Mouse (Mus musculus): Measurements from ENCODE around the gene Cx3cr1. TPM values are rescaled to one million over a fixed set of nuclear protein-coding genes. Genes with fewer than 3 reads are reported as not detected.
A peak's percentile ranks its signal among the peaks of the same experiment; 100 is the strongest.

Cx3cr1 gene
- polyA plus RNA-seq, 1 experiment from 2014 or later, result 4.5 TPM

DNA sequence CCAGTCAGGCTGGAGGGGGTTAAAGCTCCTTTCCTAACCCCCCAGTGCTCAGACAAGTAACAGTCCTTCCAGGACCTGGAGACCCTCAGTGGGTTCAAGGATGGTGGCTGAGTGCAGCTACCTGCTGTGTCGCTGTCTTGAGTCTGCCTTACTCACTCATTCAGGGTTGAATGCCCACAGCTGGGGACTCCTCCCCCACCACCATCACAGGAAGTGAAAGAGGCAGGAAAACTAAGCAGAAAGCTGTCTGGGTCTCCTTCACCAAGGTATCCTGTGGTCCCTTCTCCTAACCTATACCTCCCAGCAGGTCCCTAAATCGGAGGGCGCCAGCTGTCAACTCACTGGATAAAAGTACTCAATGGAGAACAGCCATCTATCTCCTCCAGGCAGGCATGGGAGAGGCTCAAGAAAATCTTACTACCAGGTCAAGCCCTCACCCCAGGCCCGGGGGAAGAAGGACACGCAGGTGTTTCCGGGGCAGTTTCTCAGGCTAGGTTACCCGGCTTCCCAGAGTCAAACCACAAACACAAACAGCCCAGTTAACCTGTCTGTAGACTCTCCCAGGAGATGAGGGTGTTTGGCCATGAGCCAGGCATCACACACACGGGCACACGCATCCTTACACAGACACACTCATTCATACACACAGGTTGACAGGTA lies 91.4 kb downstream of the Cx3cr1 start:
- Histone ChIP-seq H3K36me3 (ENCODE audit: insufficient read depth, low read length) (peaks cover 12% of the 10 kb centered on the region), H3K27me3 (ENCODE audit: insufficient read depth, low read length) (no peaks in the 10 kb centered on the region), H3K4me2 (ENCODE audit: low read length) (peak overlapping the region; percentile 37), H3K9me3 (replicated peaks; ENCODE audit: low read length) (no peaks in the 10 kb centered on the region), H3K4me1 (replicated peaks; ENCODE audit: insufficient read depth, low read length) (peaks cover 56% of the 10 kb centered on the region), H3K9ac (ENCODE audit: low read depth, low read length) (no peak overlapping the region), H3K4me3 (replicated peaks; ENCODE audit: low read depth, low read length) (no peak overlapping the region), H3K27ac (peak overlapping the region; percentile 66)
- no peak for ATAC-seq (replicated peaks; ENCODE audit: low FRiP score, low read depth)
- WGBS, result 26% methylated on average over 9 of the region's 9 CpGs
- peak; percentile 41 for DNase-seq (ENCODE audit: low spot score)
- TF ChIP-seq CTCF (IDR thresholded peaks at IDR 0.05; ENCODE audit: low read depth), result no peak

DNA sequence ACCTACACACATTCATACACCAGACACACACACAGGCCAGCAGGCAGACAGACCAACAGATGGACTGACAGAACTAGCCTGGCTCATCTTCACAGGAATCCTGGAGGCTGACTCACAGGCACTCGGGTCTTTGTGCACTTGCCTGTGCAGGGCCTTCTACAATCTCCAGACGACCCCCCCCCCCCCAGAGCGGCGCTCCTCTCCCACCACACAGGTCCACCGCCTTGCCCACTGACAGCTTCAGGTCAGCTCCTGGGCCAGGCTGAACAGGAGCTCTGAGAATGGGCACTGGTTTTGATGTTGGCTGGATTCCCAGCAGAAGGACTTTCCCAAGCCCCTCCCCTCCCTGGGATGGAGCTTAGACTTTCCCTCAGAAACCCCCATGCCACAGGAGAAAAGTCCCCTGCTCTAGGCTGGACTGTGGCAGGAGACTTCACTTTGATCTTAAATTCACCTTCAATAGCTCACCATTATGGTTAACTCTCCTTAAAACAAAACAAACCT lies 92.1 kb downstream of the Cx3cr1 start:
- Histone ChIP-seq H3K9me3 (replicated peaks; ENCODE audit: low read length) (no peaks in the 10 kb centered on the region), H3K36me3 (ENCODE audit: insufficient read depth, low read length) (peaks cover 19% of the 10 kb centered on the region), H3K9ac (ENCODE audit: low read depth, low read length) (no peak overlapping the region), H3K27me3 (ENCODE audit: insufficient read depth, low read length) (no peaks in the 10 kb centered on the region), H3K4me3 (replicated peaks; ENCODE audit: low read depth, low read length) (no peak overlapping the region), H3K4me1 (replicated peaks; ENCODE audit: insufficient read depth, low read length) (peaks cover 56% of the 10 kb centered on the region), H3K27ac (peak overlapping the region; percentile 66), H3K4me2 (ENCODE audit: low read length) (peak overlapping the region; percentile 37)
- ATAC-seq (replicated peaks; ENCODE audit: low FRiP score, low read depth) (no peak), DNase-seq (ENCODE audit: low spot score) (no peak)
- 38% methylated on average over 5 of the region's 5 CpGs for WGBS
- no peak for TF ChIP-seq CTCF (IDR thresholded peaks at IDR 0.05; ENCODE audit: low read depth)

DNA sequence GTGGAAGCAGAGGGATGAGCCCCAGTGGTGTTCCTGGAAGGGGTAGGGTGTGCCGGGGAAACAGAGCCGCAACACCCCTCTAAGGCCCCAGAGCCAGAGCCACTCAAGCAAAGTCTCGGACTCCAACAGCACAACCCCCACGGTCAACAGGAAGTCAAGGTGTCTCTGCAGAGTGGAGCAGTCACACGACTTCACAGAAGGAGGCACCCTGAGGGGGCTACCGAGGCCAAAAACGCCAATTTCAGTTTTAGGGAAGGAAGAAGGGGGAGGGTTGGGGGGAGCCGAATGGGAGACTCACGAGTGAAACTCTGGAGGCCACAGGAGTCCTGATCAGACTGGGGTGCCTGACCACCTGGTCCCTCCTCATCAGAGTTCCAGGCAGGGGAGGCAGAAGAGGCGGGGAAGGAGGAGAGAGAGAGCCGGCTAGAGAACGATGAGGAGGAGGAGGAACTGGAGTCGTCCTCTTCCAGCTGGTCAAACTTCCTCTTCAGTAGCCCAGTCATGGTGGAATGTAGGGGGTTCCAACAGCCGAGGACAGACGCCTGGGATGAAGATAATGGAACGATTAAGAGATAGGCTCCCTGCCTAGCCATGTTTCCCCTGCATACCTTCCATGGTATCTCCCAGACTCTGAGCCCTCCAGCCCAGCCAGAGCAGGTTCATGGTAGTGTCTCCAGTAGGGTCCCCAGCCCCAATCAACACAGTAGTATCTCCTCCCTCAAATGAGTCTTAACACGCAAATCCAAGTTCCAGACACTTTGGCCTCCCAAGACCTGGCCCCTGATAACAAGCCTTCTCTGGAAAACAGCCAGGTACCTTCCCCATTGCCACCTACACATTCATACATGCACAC lies 92.7 kb downstream of the Cx3cr1 start:
- no peak for DNase-seq (ENCODE audit: low spot score)
- Histone ChIP-seq H3K4me3 (replicated peaks; ENCODE audit: low read depth, low read length) (no peak overlapping the region), H3K4me1 (replicated peaks; ENCODE audit: insufficient read depth, low read length) (peaks cover 49% of the 10 kb centered on the region), H3K36me3 (ENCODE audit: insufficient read depth, low read length) (peaks cover 26% of the 10 kb centered on the region), H3K27me3 (ENCODE audit: insufficient read depth, low read length) (no peaks in the 10 kb centered on the region), H3K27ac (peak overlapping the region; percentile 66; the same call in 1 of the 2 replicates), H3K9ac (ENCODE audit: low read depth, low read length) (no peak overlapping the region; the same call in 1 of the 2 replicates), H3K9me3 (replicated peaks; ENCODE audit: low read length) (no peaks in the 10 kb centered on the region), H3K4me2 (ENCODE audit: low read length) (peak overlapping the region; percentile 37; the same call in 1 of the 2 replicates)
- ATAC-seq (replicated peaks; ENCODE audit: low FRiP score, low read depth), result no peak
- TF ChIP-seq CTCF (IDR thresholded peaks at IDR 0.05; ENCODE audit: low read depth), result no peak
- WGBS, result 25% methylated on average over 17 of the region's 17 CpGs

DNA sequence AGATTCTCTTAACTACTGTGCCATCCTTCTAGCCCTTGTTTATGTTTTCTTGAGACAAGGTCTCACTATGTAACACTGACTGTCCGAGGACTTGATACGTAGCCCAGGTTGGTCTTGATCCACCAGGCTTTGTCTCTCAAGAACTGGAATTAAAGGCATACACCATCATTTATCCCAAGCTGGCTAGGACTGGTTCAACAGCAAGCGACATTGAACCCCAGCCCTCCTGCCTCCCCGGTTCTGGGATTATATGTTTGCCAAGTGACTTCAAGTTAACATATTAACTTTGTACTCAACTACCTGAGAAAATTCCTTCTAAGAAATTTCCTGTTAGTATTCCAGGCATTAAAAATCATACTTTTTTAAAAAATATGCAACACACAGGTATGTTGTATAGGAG lies 94.4 kb downstream of the Cx3cr1 start:
- ATAC-seq (replicated peaks; ENCODE audit: low FRiP score, low read depth) (no peak), DNase-seq (ENCODE audit: low spot score) (no peak)
- Histone ChIP-seq H3K9me3 (replicated peaks; ENCODE audit: low read length) (no peaks in the 10 kb centered on the region), H3K36me3 (ENCODE audit: insufficient read depth, low read length) (peaks cover 34% of the 10 kb centered on the region), H3K4me3 (replicated peaks; ENCODE audit: low read depth, low read length) (no peak overlapping the region), H3K27me3 (ENCODE audit: insufficient read depth, low read length) (no peaks in the 10 kb centered on the region), H3K9ac (ENCODE audit: low read depth, low read length) (no peak overlapping the region), H3K27ac (no peak overlapping the region), H3K4me1 (replicated peaks; ENCODE audit: insufficient read depth, low read length) (peaks cover 38% of the 10 kb centered on the region), H3K4me2 (ENCODE audit: low read length) (no peak overlapping the region)
- TF ChIP-seq CTCF (IDR thresholded peaks at IDR 0.05; ENCODE audit: low read depth), result no peak
- WGBS, result 79% methylated on average over 4 of the region's 4 CpGs

DNA sequence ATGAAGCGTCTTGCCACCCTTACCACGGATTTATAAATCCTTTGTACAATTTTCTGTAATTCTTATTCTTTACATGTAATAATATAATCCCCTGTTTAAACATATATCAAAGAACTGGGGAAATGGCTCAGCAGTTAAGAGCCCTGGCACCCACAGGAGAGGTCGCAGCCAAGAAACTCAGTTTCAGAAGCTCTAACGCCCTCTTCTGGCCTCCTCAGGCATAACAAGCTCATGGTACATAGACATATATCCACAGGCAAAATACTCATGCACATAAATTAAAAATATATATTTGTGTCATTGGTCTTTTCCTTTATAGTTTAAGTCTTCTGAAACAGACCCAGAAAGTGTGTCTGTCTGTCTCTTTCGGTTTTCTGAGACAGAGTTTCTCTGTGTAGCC lies 95.1 kb downstream of the Cx3cr1 start:
- Histone ChIP-seq H3K27ac (no peak overlapping the region), H3K27me3 (ENCODE audit: insufficient read depth, low read length) (no peaks in the 10 kb centered on the region), H3K4me2 (ENCODE audit: low read length) (no peak overlapping the region), H3K9me3 (replicated peaks; ENCODE audit: low read length) (no peaks in the 10 kb centered on the region), H3K9ac (ENCODE audit: low read depth, low read length) (no peak overlapping the region), H3K36me3 (ENCODE audit: insufficient read depth, low read length) (peaks cover 34% of the 10 kb centered on the region), H3K4me1 (replicated peaks; ENCODE audit: insufficient read depth, low read length) (peaks cover 38% of the 10 kb centered on the region), H3K4me3 (replicated peaks; ENCODE audit: low read depth, low read length) (no peak overlapping the region)
- WGBS, result 85% methylated on average over 5 of the region's 5 CpGs
- no peak for DNase-seq (ENCODE audit: low spot score)
- ATAC-seq (replicated peaks; ENCODE audit: low FRiP score, low read depth), result no peak
- TF ChIP-seq CTCF (IDR thresholded peaks at IDR 0.05; ENCODE audit: low read depth), result peak; percentile 26; the same call in 1 of the 2 replicates

DNA sequence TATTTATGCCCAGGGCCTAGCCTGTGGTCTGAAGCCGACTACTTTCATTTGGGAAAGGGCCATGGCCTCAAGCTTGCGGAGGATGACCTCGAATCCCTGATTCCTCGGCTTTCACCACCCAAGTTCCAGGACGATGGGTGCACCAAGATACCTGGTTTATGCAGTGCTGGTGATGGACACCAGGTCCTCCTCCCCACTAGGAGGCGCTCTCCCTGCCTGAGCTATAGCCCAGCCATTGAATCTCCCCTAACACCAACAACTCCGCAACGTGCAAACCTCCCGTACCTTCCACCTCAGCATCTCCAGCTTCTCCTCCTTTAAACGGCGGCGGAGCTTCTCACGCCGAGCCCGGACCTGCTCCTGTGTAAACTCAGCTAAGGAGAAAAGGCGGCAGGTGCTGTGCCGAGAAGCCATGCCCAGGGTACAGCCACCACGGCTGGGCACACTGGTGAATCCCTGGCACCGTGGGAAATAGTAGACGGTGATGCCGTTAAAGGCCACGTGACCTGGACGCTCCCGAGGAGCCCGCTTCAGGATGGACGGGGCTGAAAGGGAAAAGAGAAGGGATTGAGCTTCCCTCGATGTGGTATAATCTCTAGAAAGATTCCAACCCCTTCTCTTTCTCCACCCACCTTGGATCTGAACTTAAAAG lies 95.7 kb downstream of the Cx3cr1 start:
- Histone ChIP-seq H3K27me3 (ENCODE audit: insufficient read depth, low read length) (no peaks in the 10 kb centered on the region), H3K27ac (no peak overlapping the region), H3K4me2 (ENCODE audit: low read length) (no peak overlapping the region), H3K4me1 (replicated peaks; ENCODE audit: insufficient read depth, low read length) (peaks cover 31% of the 10 kb centered on the region), H3K9me3 (replicated peaks; ENCODE audit: low read length) (no peaks in the 10 kb centered on the region), H3K4me3 (replicated peaks; ENCODE audit: low read depth, low read length) (no peak overlapping the region), H3K9ac (ENCODE audit: low read depth, low read length) (no peak overlapping the region), H3K36me3 (ENCODE audit: insufficient read depth, low read length) (peaks cover 34% of the 10 kb centered on the region)
- ATAC-seq (replicated peaks; ENCODE audit: low FRiP score, low read depth) (no peak), DNase-seq (ENCODE audit: low spot score) (no peak)
- TF ChIP-seq CTCF (IDR thresholded peaks at IDR 0.05; ENCODE audit: low read depth), result peak; percentile 52
- WGBS, result 94% methylated on average over 27 of the region's 27 CpGs

All from kidney, postnatal 0 days (tissue).